Mouse (Mus musculus): ENCODE measurements around the gene Cel. TPM values are rescaled to one million over a fixed set of nuclear protein-coding genes. Genes with fewer than 3 reads are reported as not detected.

The Cel gene
- total and polyA plus RNA-seq, 3 experiments, result not detected

DNA sequence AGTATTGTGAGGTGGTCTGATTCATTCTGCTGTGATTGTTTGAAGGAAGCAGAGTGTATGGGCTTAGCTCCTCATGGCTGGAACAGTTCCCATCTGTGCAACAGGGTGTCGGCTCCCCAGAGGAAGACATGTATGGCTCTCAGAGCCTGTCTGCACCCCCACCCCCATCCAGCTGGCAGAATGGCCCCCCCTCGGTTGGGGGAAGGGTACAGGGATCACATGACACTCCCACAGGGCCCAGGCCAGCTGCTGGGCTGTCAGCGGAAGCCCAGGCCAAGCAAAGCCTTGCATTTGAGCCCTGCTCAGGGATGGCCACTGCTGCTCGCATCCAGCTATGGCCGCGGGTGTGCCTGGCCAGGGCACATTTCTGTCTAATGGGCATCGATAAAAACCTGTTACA is 24.0 kb downstream of the Cel start:
- no peak overlapping the region for H3K4me3 ChIP-seq (replicated peaks in 1 of 3; ENCODE audit: low read depth in 2 of 3, low read length in 2 of 3, poor library complexity in 1 of 3)
- TF ChIP-seq MYC (IDR thresholded peaks at IDR 0.05; ENCODE audit: low read depth, low read length) (no peak), ZMIZ1 (IDR thresholded peaks at IDR 0.05; ENCODE audit: low read depth, low read length) (no peak), MAZ (IDR thresholded peaks at IDR 0.05; ENCODE audit: low read depth, low read length) (peak; percentile 76), EP300 (IDR thresholded peaks at IDR 0.05; ENCODE audit: low read length) (peak; percentile 46; the same call in 1 of the 2 replicates), POLR2A (IDR thresholded peaks at IDR 0.05; ENCODE audit: low read depth, low read length) (no peak), BHLHE40 (IDR thresholded peaks at IDR 0.05; ENCODE audit: low read depth, low read length) (0 out of 2 replicates have a peak, but pooled peaks have one; percentile 5), PAX5 (IDR thresholded peaks at IDR 0.05; ENCODE audit: low read length) (no peak), SIN3A (IDR thresholded peaks at IDR 0.05; ENCODE audit: low read length) (no peak), E2F4 (IDR thresholded peaks at IDR 0.05; ENCODE audit: insufficient replicate concordance, low read depth, low read length) (no peak), UBTF (IDR thresholded peaks at IDR 0.05; ENCODE audit: low read depth, low read length) (no peak), USF2 (conservative IDR thresholded peaks at IDR 0.05; ENCODE audit: low read depth, low read length) (no peak), RCOR1 (conservative IDR thresholded peaks at IDR 0.05; ENCODE audit: low read depth, low read length) (no peak), MAX (IDR thresholded peaks at IDR 0.05; ENCODE audit: low read length) (no peak), POLR2AphosphoS2 (IDR thresholded peaks at IDR 0.05; ENCODE audit: low read depth, low read length) (no peak), NELFE (IDR thresholded peaks at IDR 0.05; ENCODE audit: low read depth, low read length) (no peak), JUN (IDR thresholded peaks at IDR 0.05; ENCODE audit: insufficient read depth, low read depth, low read length) (no peak), USF1 (IDR thresholded peaks at IDR 0.05; ENCODE audit: low read depth, low read length) (peak; percentile 64), ZC3H11A (IDR thresholded peaks at IDR 0.05; ENCODE audit: low read depth, low read length) (no peak), KAT2A (IDR thresholded peaks at IDR 0.05; ENCODE audit: insufficient replicate concordance, low read length) (no peak), JUND (conservative IDR thresholded peaks at IDR 0.05; ENCODE audit: low read depth, low read length) (no peak), ETS1 (conservative IDR thresholded peaks at IDR 0.05; ENCODE audit: low read depth, low read length) (peak; percentile 70), NRF1 (IDR thresholded peaks at IDR 0.05; ENCODE audit: low read depth, low read length) (no peak), CHD2 (IDR thresholded peaks at IDR 0.05; ENCODE audit: low read length) (peak; percentile 76; the same call in 1 of the 2 replicates), RAD21 (IDR thresholded peaks at IDR 0.05; ENCODE audit: low read depth, low read length) (no peak), GABPA (IDR thresholded peaks at IDR 0.05; ENCODE audit: insufficient replicate concordance, low read depth, low read length) (no peak), CHD1 (IDR thresholded peaks at IDR 0.05; ENCODE audit: low read depth, low read length) (no peak), SMC3 (IDR thresholded peaks at IDR 0.05; ENCODE audit: low read depth, low read length) (no peak), ZNF384 (IDR thresholded peaks at IDR 0.05; ENCODE audit: low read depth, low read length) (no peak), IRF4 (IDR thresholded peaks at IDR 0.05; ENCODE audit: low read depth, low read length) (no peak), MEF2A (IDR thresholded peaks at IDR 0.05; ENCODE audit: borderline replicate concordance, low read depth, low read length) (no peak), TCF12 (IDR thresholded peaks at IDR 0.05; ENCODE audit: low read depth, low read length) (peak; percentile 84; the same call in 1 of the 2 replicates), CTCF (conservative IDR thresholded peaks at IDR 0.05 in 1 of 2, IDR thresholded peaks at IDR 0.05 in 1 of 2; ENCODE audit: low read depth in 2 of 2, low read length in 2 of 2) (no peak), HCFC1 (IDR thresholded peaks at IDR 0.05; ENCODE audit: low read depth, low read length) (no peak), MAFK (IDR thresholded peaks at IDR 0.05; ENCODE audit: insufficient replicate concordance, low read length) (no peak), TBP (conservative IDR thresholded peaks at IDR 0.05; ENCODE audit: low read depth, low read length) (no peak), MXI1 (IDR thresholded peaks at IDR 0.05; ENCODE audit: low read depth, low read length) (no peak), ZKSCAN1 (IDR thresholded peaks at IDR 0.05; ENCODE audit: borderline replicate concordance, low read depth, low read length) (no peak), ELF1 (IDR thresholded peaks at IDR 0.05; ENCODE audit: low read depth, low read length) (no peak)
- H3K36me3 ChIP-seq (replicated peaks in 1 of 2; ENCODE audit: control insufficient read depth in 1 of 2, insufficient read depth in 1 of 2, low read length in 1 of 2), result peaks cover 20 to 28% of the 10 kb centered on the region in 2 experiments
- no peaks in the 10 kb centered on the region for H3K9me3 ChIP-seq (replicated peaks; ENCODE audit: low read length)
- no peaks in the 10 kb centered on the region for H3K79me2 ChIP-seq (replicated peaks; ENCODE audit: control insufficient read depth, extremely low read depth, insufficient read depth, poor library complexity, severe bottlenecking)
- H3K4me2 ChIP-seq (ENCODE audit: insufficient read depth, low read depth, poor library complexity, severe bottlenecking), result peak overlapping the region; percentile 10; the same call in 1 of the 2 replicates
- peak overlapping the region; percentile 27; the same call in 1 of the 2 replicates for H3K27ac ChIP-seq (ENCODE audit: insufficient read depth, low read depth)
- H3K27me3 ChIP-seq (replicated peaks), result peaks cover 1% of the 10 kb centered on the region
- no peak overlapping the region for H3K9ac ChIP-seq (ENCODE audit: insufficient read depth, low read depth)
- in situ Hi-C loops (cut with MboI; ENCODE audit: low pct_ligation_motif_present, low pct_unique_long_range_greater_than_20kb, low sequenced_read_pairs) (no loop called here), dilution Hi-C loops (cut with MboI; ENCODE audit: extremely low pct_ligation_motif_present, extremely low pct_unique_long_range_greater_than_20kb, low sequenced_read_pairs) (no loop called here)
- H3K4me1 ChIP-seq (ENCODE audit: control insufficient read depth in 1 of 2, insufficient read depth in 2 of 2), result peaks cover 54 to 87% of the 10 kb centered on the region in 2 experiments
- DNase-seq (ENCODE audit: extremely low read depth), result peak; percentile 38

All from CH12.LX (cell line).